Mouse (Mus musculus) E14TG2a.4 (cell line): ENCODE results near the gene 4930451I11Rik.

ENCODE experiments used
- CTCF ChIP-seq: conservative IDR thresholded peaks from 2 replicates; pipeline ENCODE4 v1.5.1; 2014; ENCODE audit warnings: low read length
- NANOG ChIP-seq: IDR thresholded peaks from 2 replicates; pipeline ENCODE4 v1.6.1; 2014; ENCODE audit warnings: borderline replicate concordance, low read length, mixed read lengths
- POU5F1 ChIP-seq: IDR thresholded peaks from 2 replicates; pipeline ENCODE4 v1.6.1; 2014; ENCODE audit warnings: low read length, borderline replicate concordance

DNA sequence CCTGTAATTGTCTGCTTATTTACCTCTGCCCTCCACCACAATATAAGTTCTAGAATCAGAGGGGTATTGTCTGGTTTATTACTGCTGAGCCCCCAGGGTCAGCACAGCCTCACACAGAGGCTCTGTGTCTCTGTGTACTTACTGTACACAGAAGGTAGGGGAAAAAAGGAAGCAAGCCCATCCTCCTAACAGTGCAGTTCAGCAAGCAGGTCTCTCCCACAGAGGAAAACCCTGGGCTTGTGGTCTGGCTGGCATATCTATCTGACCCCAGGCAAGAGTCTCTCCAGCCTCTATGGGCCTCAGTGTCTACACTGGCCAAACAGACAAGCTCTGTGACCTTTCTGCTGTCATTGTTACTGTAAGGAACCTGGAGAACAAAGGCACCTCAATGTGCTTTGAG, 27.7 kb downstream of the 4930451I11Rik start:
- no peak for TF ChIP-seq CTCF
- no peak for TF ChIP-seq POU5F1
- no peak for TF ChIP-seq NANOG
